Comparison of ENCODE assay signal across 8 mouse cellular contexts in the genomic region with DNA sequence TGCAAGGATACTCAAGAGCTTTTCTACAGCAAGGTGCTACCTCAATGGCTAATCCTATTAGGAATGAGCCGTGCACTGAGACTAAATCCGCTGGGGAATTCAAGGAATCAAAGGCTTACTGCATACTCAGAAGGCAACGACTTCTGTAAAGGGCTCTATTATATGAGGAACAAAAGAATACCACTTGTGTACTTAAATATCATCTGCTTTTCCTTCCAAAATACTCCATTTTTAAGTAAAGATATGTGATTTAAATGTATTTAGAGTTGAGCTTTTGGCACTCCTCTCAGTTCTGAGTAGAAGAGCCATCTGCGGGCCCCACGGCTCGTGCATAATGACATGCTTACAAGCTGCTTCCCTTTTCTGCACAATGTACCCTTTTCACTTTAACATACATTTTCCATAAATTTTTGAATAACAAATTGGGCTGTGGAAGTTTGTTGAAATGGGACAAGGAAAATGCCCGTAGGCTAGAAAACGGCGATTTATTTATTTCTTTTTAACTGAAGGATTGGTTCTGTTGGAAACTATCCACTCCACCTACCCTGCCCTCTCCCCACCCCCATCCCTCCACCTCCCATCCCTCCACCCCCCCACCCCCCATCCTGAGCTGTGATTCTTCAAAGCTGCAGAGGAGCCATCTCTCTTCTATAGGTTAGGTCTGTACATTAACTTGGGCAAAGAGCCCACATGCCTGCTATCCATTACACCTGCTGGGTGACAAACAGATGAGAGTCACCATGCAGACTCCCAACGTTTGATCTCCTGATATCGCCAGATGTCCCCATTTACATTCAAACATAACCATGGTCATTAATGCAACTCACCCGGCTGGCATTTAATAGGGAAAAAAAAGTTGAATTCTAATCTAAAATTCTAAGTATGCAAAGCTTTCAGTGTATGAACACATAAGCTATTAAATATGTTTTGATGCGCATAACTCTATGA.
DNase-seq lines count a peak whose midpoint lies in the region; ATAC-seq and TF ChIP-seq lines count a peak whose summit lies in the region.

No protein-coding gene starts in this region.

- H3K9ac ChIP-seq in forebrain, postnatal 0 days, result no peak overlapping the region
- H3K9ac ChIP-seq in kidney, embryonic 15.5 days, result no peak overlapping the region

- peaks cover 9% of the 10 kb centered on the region; the same call in 1 of the 2 replicates for H3K4me1 ChIP-seq in forebrain, postnatal 0 days (ENCODE audit: insufficient read depth)
- no peaks in the 10 kb centered on the region for H3K4me1 ChIP-seq in kidney, embryonic 15.5 days

- H3K9me3 ChIP-seq in forebrain, postnatal 0 days (ENCODE audit: low read length), result no peaks in the 10 kb centered on the region
- no peaks in the 10 kb centered on the region for H3K9me3 ChIP-seq in kidney, embryonic 15.5 days (replicated peaks)

- no peak overlapping the region for H3K4me3 ChIP-seq in forebrain, postnatal 0 days (ENCODE audit: low read depth, low read length)
- H3K4me3 ChIP-seq in kidney, embryonic 15.5 days (replicated peaks), result no peak overlapping the region

- no peaks in the 10 kb centered on the region for H3K27me3 ChIP-seq in forebrain, postnatal 0 days (ENCODE audit: insufficient read depth, low read length)
- no peaks in the 10 kb centered on the region for H3K27me3 ChIP-seq in kidney, embryonic 15.5 days

- peak overlapping the region; percentile 73 for H3K27ac ChIP-seq in forebrain, postnatal 0 days (ENCODE audit: low read depth, low read length)
- H3K27ac ChIP-seq in kidney, embryonic 15.5 days, result no peak overlapping the region

- H3K36me3 ChIP-seq in forebrain, postnatal 0 days (ENCODE audit: insufficient read depth), result no peaks in the 10 kb centered on the region
- H3K36me3 ChIP-seq in kidney, embryonic 15.5 days, result no peaks in the 10 kb centered on the region

- DNase-seq in cerebellum, postnatal 36 days, result peak; percentile 4 to 6
- DNase-seq in cerebellum, adult 18-20 months, result no peak
- DNase-seq in forebrain, postnatal 0 days, result peak; percentile 83
- peak; percentile 57 to 88 for DNase-seq in left cerebral cortex, postnatal 25 days (ENCODE audit: low spot score in 2 of 2)
- DNase-seq in right cerebral cortex, postnatal 14 days, result peak; percentile 47
- no peak for DNase-seq in kidney, postnatal 10 days
- no peak for DNase-seq in spleen, postnatal 36 days (ENCODE audit: low spot score in 2 of 2)

- no peak for TF ChIP-seq CTCF in forebrain, postnatal 0 days (IDR thresholded peaks at IDR 0.05; ENCODE audit: low read depth)

- intact Hi-C loops in left cerebral cortex, postnatal 25 days (cut with DNase I), result no loop called here

- H3K4me2 ChIP-seq in forebrain, postnatal 0 days (ENCODE audit: low read depth), result no peak overlapping the region
- H3K4me2 ChIP-seq in kidney, embryonic 15.5 days, result no peak overlapping the region

- ATAC-seq in forebrain, postnatal 0 days, result peak; percentile 92
- ATAC-seq in kidney, embryonic 15.5 days (replicated peaks; ENCODE audit: low FRiP score), result no peak

- 16% methylated on average over 13 of the region's 13 CpGs for WGBS in forebrain, postnatal 0 days
- WGBS in kidney, embryonic 15.5 days, result 62% methylated on average over 13 of the region's 13 CpGs

Comparison
In these comparisons a context has a peak if more than half of its experiments do, and no peak if none do; other contexts are left out.
1. DNase-seq: peak in cerebellum, postnatal 36 days (2 of 2), forebrain, postnatal 0 days (single experiment), left cerebral cortex, postnatal 25 days (2 of 2) and right cerebral cortex, postnatal 14 days (single experiment); none in cerebellum, adult 18-20 months (0 of 2), kidney, postnatal 10 days (single experiment) and spleen, postnatal 36 days (0 of 2).